Mouse (Mus musculus): ENCODE measurements at regions not wholly inside any gene's neighbourhood (a gene's known extent, or its start where the extent isn't known, plus 50 kb on each side); places are given as distances from the start of the nearest gene placed in this dataset.

- Histone ChIP-seq H3K4me3 (ENCODE audit: control insufficient read depth in 1 of 2, insufficient read depth in 1 of 2, low read depth in 2 of 2, low read length in 2 of 2) (no peak overlapping the region), H3K27me3 (ENCODE audit: control insufficient read depth in 1 of 2, insufficient read depth in 2 of 2, low read length in 2 of 2) (no peaks in the 10 kb centered on the region), H3K27ac (ENCODE audit: control insufficient read depth, low read depth, low read length) (no peak overlapping the region), H3K36me3 (ENCODE audit: control insufficient read depth in 1 of 2, insufficient read depth in 2 of 2, low read length in 2 of 2) (no peaks in the 10 kb centered on the region), H3K4me1 (ENCODE audit: control insufficient read depth in 1 of 2, insufficient read depth in 2 of 2, low read length in 2 of 2) (no peaks in the 10 kb centered on the region), H3K9ac (ENCODE audit: control insufficient read depth, low read depth, low read length, poor library complexity, severe bottlenecking) (no peak overlapping the region), H3K9me3 (replicated peaks; ENCODE audit: insufficient read depth, low read length) (no peaks in the 10 kb centered on the region), H3K79me2 (ENCODE audit: control insufficient read depth, insufficient read depth, low read length, poor library complexity) (no peaks in the 10 kb centered on the region)
- TF ChIP-seq MXI1 (IDR thresholded peaks at IDR 0.05; ENCODE audit: low read depth, low read length) (no peak), TBP (IDR thresholded peaks at IDR 0.05; ENCODE audit: low read depth, low read length) (no peak)
- peak; percentile 2 for DNase-seq (ENCODE audit: low read depth, low spot score)
Measured at GRCm38 (mm10) chr8:35068228-35068627, 697.4 kb upstream of the Gm19410 start.

GRCm38 (mm10) chr8:35070246-35070989, 695.2 kb upstream of the Gm19410 start:
- Histone ChIP-seq H3K27ac (ENCODE audit: control insufficient read depth, low read depth, low read length) (no peak overlapping the region), H3K4me1 (ENCODE audit: control insufficient read depth in 1 of 2, insufficient read depth in 2 of 2, low read length in 2 of 2) (no peaks in the 10 kb centered on the region), H3K36me3 (ENCODE audit: control insufficient read depth in 1 of 2, insufficient read depth in 2 of 2, low read length in 2 of 2) (no peaks in the 10 kb centered on the region), H3K9ac (ENCODE audit: control insufficient read depth, low read depth, low read length, poor library complexity, severe bottlenecking) (no peak overlapping the region), H3K27me3 (ENCODE audit: control insufficient read depth in 1 of 2, insufficient read depth in 2 of 2, low read length in 2 of 2) (no peaks in the 10 kb centered on the region), H3K9me3 (replicated peaks; ENCODE audit: insufficient read depth, low read length) (no peaks in the 10 kb centered on the region), H3K4me3 (ENCODE audit: control insufficient read depth in 1 of 2, insufficient read depth in 1 of 2, low read depth in 2 of 2, low read length in 2 of 2) (no peak overlapping the region), H3K79me2 (ENCODE audit: control insufficient read depth, insufficient read depth, low read length, poor library complexity) (no peaks in the 10 kb centered on the region)
- DNase-seq (ENCODE audit: low read depth, low spot score) = no peak
- TF ChIP-seq MAFK (IDR thresholded peaks at IDR 0.05; ENCODE audit: borderline replicate concordance, low read depth, low read length) = no peak
- TF ChIP-seq MXI1 (IDR thresholded peaks at IDR 0.05; ENCODE audit: low read depth, low read length) = no peak
- no peak for TF ChIP-seq MAZ (IDR thresholded peaks at IDR 0.05; ENCODE audit: low read depth, low read length)
- no peak for TF ChIP-seq MYC (IDR thresholded peaks at IDR 0.05; ENCODE audit: low read depth, low read length)
- TF ChIP-seq JUND (IDR thresholded peaks at IDR 0.05; ENCODE audit: low read depth, low read length) = no peak
- TF ChIP-seq BHLHE40 (IDR thresholded peaks at IDR 0.05; ENCODE audit: borderline replicate concordance, low read depth, low read length) = no peak
- no peak for TF ChIP-seq UBTF (IDR thresholded peaks at IDR 0.05; ENCODE audit: borderline replicate concordance, insufficient read depth, low read depth, low read length)
- no peak for TF ChIP-seq USF2 (IDR thresholded peaks at IDR 0.05; ENCODE audit: borderline replicate concordance in 1 of 2, insufficient read depth in 1 of 2, low read depth in 1 of 2, low read length in 2 of 2)
- no peak for TF ChIP-seq KAT2A (conservative IDR thresholded peaks at IDR 0.05; ENCODE audit: low read depth, low read length)
- TF ChIP-seq EP300 (IDR thresholded peaks at IDR 0.05; ENCODE audit: low read depth in 1 of 2, low read length in 2 of 2) = no peak

GRCm38 (mm10) chr8:35075971-35076370, 689.6 kb upstream of the Gm19410 start:
- H3K9ac ChIP-seq (ENCODE audit: control insufficient read depth, low read depth, low read length, poor library complexity, severe bottlenecking) = no peak overlapping the region
- H3K27ac ChIP-seq (ENCODE audit: control insufficient read depth, low read depth, low read length) = no peak overlapping the region
- H3K9me3 ChIP-seq (replicated peaks; ENCODE audit: insufficient read depth, low read length) = no peaks in the 10 kb centered on the region
- DNase-seq (ENCODE audit: low read depth, low spot score) = no peak
- no peaks in the 10 kb centered on the region for H3K27me3 ChIP-seq (ENCODE audit: control insufficient read depth in 1 of 2, insufficient read depth in 2 of 2, low read length in 2 of 2)
- H3K4me1 ChIP-seq (ENCODE audit: control insufficient read depth in 1 of 2, insufficient read depth in 2 of 2, low read length in 2 of 2) = no peaks in the 10 kb centered on the region
- no peaks in the 10 kb centered on the region for H3K36me3 ChIP-seq (ENCODE audit: control insufficient read depth in 1 of 2, insufficient read depth in 2 of 2, low read length in 2 of 2)
- H3K4me3 ChIP-seq (ENCODE audit: control insufficient read depth in 1 of 2, insufficient read depth in 1 of 2, low read depth in 2 of 2, low read length in 2 of 2) = no peak overlapping the region
- TF ChIP-seq KAT2A (conservative IDR thresholded peaks at IDR 0.05; ENCODE audit: low read depth, low read length) (no peak), CHD1 (IDR thresholded peaks at IDR 0.05; ENCODE audit: low read depth, low read length) (no peak), JUND (IDR thresholded peaks at IDR 0.05; ENCODE audit: low read depth, low read length) (no peak), ZC3H11A (IDR thresholded peaks at IDR 0.05; ENCODE audit: low read depth, low read length) (no peak), EP300 (IDR thresholded peaks at IDR 0.05; ENCODE audit: low read depth in 1 of 2, low read length in 2 of 2) (no peak), CHD2 (IDR thresholded peaks at IDR 0.05; ENCODE audit: low read length) (no peak), SIN3A (IDR thresholded peaks at IDR 0.05; ENCODE audit: low read length) (no peak), MAX (IDR thresholded peaks at IDR 0.05; ENCODE audit: low read length) (no peak), CTCF (IDR thresholded peaks at IDR 0.05 in 2 of 3, conservative IDR thresholded peaks at IDR 0.05 in 1 of 3; ENCODE audit: control insufficient read depth in 1 of 3, insufficient read depth in 1 of 3, low read depth in 2 of 3, low read length in 3 of 3, poor library complexity in 1 of 3, severe bottlenecking in 1 of 3) (no peak), MAZ (IDR thresholded peaks at IDR 0.05; ENCODE audit: low read depth, low read length) (no peak), USF2 (IDR thresholded peaks at IDR 0.05; ENCODE audit: borderline replicate concordance in 1 of 2, insufficient read depth in 1 of 2, low read depth in 1 of 2, low read length in 2 of 2) (no peak), NELFE (IDR thresholded peaks at IDR 0.05; ENCODE audit: low read depth, low read length) (no peak), MXI1 (IDR thresholded peaks at IDR 0.05; ENCODE audit: low read depth, low read length) (no peak), USF1 (IDR thresholded peaks at IDR 0.05; ENCODE audit: low read depth, low read length) (no peak), UBTF (IDR thresholded peaks at IDR 0.05; ENCODE audit: borderline replicate concordance, insufficient read depth, low read depth, low read length) (no peak), ETS1 (IDR thresholded peaks at IDR 0.05; ENCODE audit: low read depth, low read length) (no peak), TBP (IDR thresholded peaks at IDR 0.05; ENCODE audit: low read depth, low read length) (no peak), ZKSCAN1 (IDR thresholded peaks at IDR 0.05; ENCODE audit: low read depth, low read length) (no peak), ELF1 (IDR thresholded peaks at IDR 0.05; ENCODE audit: low read depth, low read length) (no peak)
- no peaks in the 10 kb centered on the region for H3K79me2 ChIP-seq (ENCODE audit: control insufficient read depth, insufficient read depth, low read length, poor library complexity)
